Mouse (Mus musculus) kidney, adult 8-10 months (tissue): Measurements from ENCODE around the gene Olfr1500.
"Not testable (repeated sequence)": the region's sequence is repeated elsewhere in the genome, so short reads cannot be mapped to it uniquely, and the experiment has no call there.

Experiments
- DNase-seq, 2 experiments: peaks; one replicate each; pipeline ENCODE4 v3.0.0; 2022

Olfr1500 gene

GRCm38 (mm10) chr19:13830388-13830787 lies at the start of gene Olfr1500:
TSS of gene Olfr1500 (minus strand) at chr19:13830488.
- no peak for DNase-seq

- no peak for DNase-seq
Observed at GRCm38 (mm10) chr19:13861495-13861894, 31.2 kb upstream of the Olfr1500 start, which contains the start of gene Olfr1502. TSS of gene Olfr1502 (plus strand) at chr19:13861795.

- not testable (repeated sequence) for DNase-seq
Observed at GRCm38 (mm10) chr19:13850592-13850991, 20.3 kb upstream of the Olfr1500 start, which contains the start of gene Olfr1501. TSS of gene Olfr1501 (minus strand) at chr19:13850692.

- no peak for DNase-seq
Observed at GRCm38 (mm10) chr19:13828447-13828846, 1.8 kb downstream of the Olfr1500 start.

- no peak for DNase-seq
Observed at GRCm38 (mm10) chr19:13820847-13821246, 9.4 kb downstream of the Olfr1500 start.

- DNase-seq = no peak
Observed at GRCm38 (mm10) chr19:13819347-13819746, 10.9 kb downstream of the Olfr1500 start, which contains the start of gene Olfr1499. TSS of gene Olfr1499 (minus strand) at chr19:13819447.

- no peak for DNase-seq
Observed at GRCm38 (mm10) chr19:13818827-13819226, 11.5 kb downstream of the Olfr1500 start.

GRCm38 (mm10) chr19:13812823-13813222 lies 17.5 kb downstream of the Olfr1500 start:
- DNase-seq = no peak

GRCm38 (mm10) chr19:13805486-13805885 lies 24.8 kb downstream of the Olfr1500 start:
- DNase-seq = not testable (repeated sequence)

GRCm38 (mm10) chr19:13798102-13798501 lies 32.2 kb downstream of the Olfr1500 start, which contains the start of gene Olfr1497:
TSS of gene Olfr1497 (minus strand) at chr19:13798202.
- DNase-seq = no peak

- no peak for DNase-seq
Observed at GRCm38 (mm10) chr19:13777578-13777977, 52.7 kb downstream of the Olfr1500 start, which contains the start of gene Olfr1496. TSS of gene Olfr1496 (plus strand) at chr19:13777878.
